Mouse (Mus musculus) midbrain, embryonic 16.5 days (tissue): ENCODE data around the gene Osbpl9. TPM values are rescaled to one million over a fixed set of nuclear protein-coding genes. Genes with fewer than 3 reads are reported as not detected.

Experiments
- ATAC-seq: fragments of 200-750 bp; cut with Nextera tagmentation; 2 replicates; pipeline ENCODE4 v1.8.0; 2017; ENCODE audit warnings: moderate TSS enrichment
- H3K27ac ChIP-seq: fragments of 300-500 bp; sonication (generic); 2 replicates; pipeline ENCODE4 v1.5.1; 2014; ENCODE audit warnings: mild to moderate bottlenecking, low read length, mixed read lengths
- H3K27me3 ChIP-seq: fragments of 300-500 bp; sonication (generic); 2 replicates; pipeline ENCODE4 v1.6.1; 2014; ENCODE audit warnings: low read depth, low read length, mixed read lengths; ENCODE audit not compliant: control insufficient read depth, insufficient read depth
- H3K36me3 ChIP-seq: fragments of 300-500 bp; sonication (generic); 2 replicates; pipeline ENCODE4 v1.6.1; 2014; ENCODE audit warnings: mild to moderate bottlenecking, low read length, moderate library complexity, mixed read lengths; ENCODE audit not compliant: control insufficient read depth, insufficient read depth
- H3K4me1 ChIP-seq: fragments of 300-500 bp; sonication (generic); 2 replicates; pipeline ENCODE4 v1.6.1; 2014; ENCODE audit warnings: mild to moderate bottlenecking, low read length, mixed read lengths; ENCODE audit not compliant: control insufficient read depth, insufficient read depth
- H3K4me2 ChIP-seq: fragments of 300-500 bp; sonication (generic); 2 replicates; pipeline ENCODE4 v1.6.1; 2014; ENCODE audit warnings: mild to moderate bottlenecking, low read length, mixed read lengths
- H3K4me3 ChIP-seq: fragments of 300-500 bp; sonication (generic); 2 replicates; pipeline ENCODE4 v1.5.1; 2014; ENCODE audit warnings: low read depth, mild to moderate bottlenecking, low read length, moderate library complexity, mixed read lengths
- H3K9ac ChIP-seq: fragments of 300-500 bp; sonication (generic); 2 replicates; pipeline ENCODE4 v1.6.1; 2014; ENCODE audit warnings: low read depth, low read length, mixed read lengths
- H3K9me3 ChIP-seq: fragments of 300-500 bp; sonication (generic); replicated peaks from 2 replicates; pipeline ENCODE4 v1.6.1; 2014; ENCODE audit warnings: mild to moderate bottlenecking, low read length, mixed read lengths; ENCODE audit not compliant: control insufficient read depth, poor library complexity, severe bottlenecking
- WGBS: fragments of 180-500 bp; shearing (Covaris S2); extraction: QIAGEN DNeasy Blood & Tissue Kit; methylation state at CpG from one replicate; pipeline ENCODE4 v1.1.7; 2014; 5-methylcytosine and 5-hydroxymethylcytosine counted together
- polyA plus RNA-seq: library from polyadenylated mRNA; unstranded; fragments of >200 nt; fragmentation: Nextera tagmentation; extraction: Ambion mirVana; gene quantifications from 2 replicates; pipeline ENCODE4 v1.2.1, GENCODE M21; 2015

Gene Osbpl9
- polyA plus RNA-seq, 1 experiment from 2014 or later, result 73.2 TPM

DNA sequence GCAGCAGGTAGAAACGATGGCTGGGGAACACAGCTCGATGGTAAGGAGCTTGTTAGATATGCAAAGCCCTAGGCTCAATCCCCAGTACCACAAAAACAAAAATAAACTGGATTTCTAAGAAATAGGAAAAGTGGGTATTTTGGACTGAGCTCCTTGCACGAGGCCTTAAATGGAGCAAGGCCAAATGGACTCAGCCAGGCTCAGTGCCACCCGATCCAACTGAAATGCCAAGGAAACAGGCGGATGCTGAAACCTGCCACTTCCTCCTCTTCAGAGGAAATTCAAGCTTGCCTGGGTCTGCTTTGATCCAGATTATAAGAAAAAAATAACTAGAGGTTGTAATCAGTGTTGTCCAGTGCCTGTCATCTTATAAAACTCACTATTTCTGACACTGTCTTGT, 112.9 kb downstream of the Osbpl9 start:
- no peaks in the 10 kb centered on the region for H3K9me3 ChIP-seq
- WGBS, result 87% methylated on average over 5 of the region's 5 CpGs
- no peak overlapping the region for H3K4me3 ChIP-seq
- no peak for ATAC-seq
- no peaks in the 10 kb centered on the region for H3K27me3 ChIP-seq
- H3K27ac ChIP-seq, result no peak overlapping the region
- H3K4me2 ChIP-seq, result no peak overlapping the region
- H3K9ac ChIP-seq, result no peak overlapping the region
- H3K36me3 ChIP-seq, result no peaks in the 10 kb centered on the region
- no peaks in the 10 kb centered on the region for H3K4me1 ChIP-seq

- WGBS, result 83% methylated on average over 5 of the region's 5 CpGs
- Histone ChIP-seq H3K9me3 (no peaks in the 10 kb centered on the region), H3K9ac (no peak overlapping the region), H3K4me2 (no peak overlapping the region), H3K4me1 (no peaks in the 10 kb centered on the region), H3K27ac (no peak overlapping the region), H3K36me3 (peaks cover 15% of the 10 kb centered on the region), H3K27me3 (no peaks in the 10 kb centered on the region), H3K4me3 (no peak overlapping the region)
- no peak for ATAC-seq
These were observed 122.0 kb downstream of the Osbpl9 start for GRCm38 (mm10) chr4:109080118-109080517.

DNA sequence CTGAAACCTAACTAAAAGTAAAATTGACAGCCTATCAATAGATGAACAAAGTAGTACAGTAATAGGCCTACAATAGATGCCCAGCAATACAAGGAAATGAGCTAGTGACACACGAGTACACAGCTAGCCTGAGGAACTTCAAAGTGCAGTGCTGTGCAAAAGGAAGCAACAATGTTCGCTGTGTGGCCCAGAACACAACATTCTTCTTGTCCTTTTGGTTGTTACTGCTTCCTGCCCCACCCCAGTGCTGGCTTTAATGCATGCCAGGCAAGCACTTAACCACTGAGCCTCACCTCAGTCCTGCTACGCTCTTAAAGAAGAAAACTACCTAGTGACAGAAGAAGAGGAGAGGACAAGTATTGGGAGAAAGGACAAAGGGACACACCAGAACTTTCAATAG, 122.4 kb downstream of the Osbpl9 start:
- no peak for ATAC-seq
- no peaks in the 10 kb centered on the region for H3K4me1 ChIP-seq
- H3K4me2 ChIP-seq, result no peak overlapping the region
- H3K4me3 ChIP-seq, result no peak overlapping the region
- H3K9ac ChIP-seq, result no peak overlapping the region
- no peak overlapping the region for H3K27ac ChIP-seq
- peaks cover 15% of the 10 kb centered on the region for H3K36me3 ChIP-seq
- 83% methylated on average over 3 of the region's 3 CpGs for WGBS
- no peaks in the 10 kb centered on the region for H3K27me3 ChIP-seq
- H3K9me3 ChIP-seq, result no peaks in the 10 kb centered on the region

DNA sequence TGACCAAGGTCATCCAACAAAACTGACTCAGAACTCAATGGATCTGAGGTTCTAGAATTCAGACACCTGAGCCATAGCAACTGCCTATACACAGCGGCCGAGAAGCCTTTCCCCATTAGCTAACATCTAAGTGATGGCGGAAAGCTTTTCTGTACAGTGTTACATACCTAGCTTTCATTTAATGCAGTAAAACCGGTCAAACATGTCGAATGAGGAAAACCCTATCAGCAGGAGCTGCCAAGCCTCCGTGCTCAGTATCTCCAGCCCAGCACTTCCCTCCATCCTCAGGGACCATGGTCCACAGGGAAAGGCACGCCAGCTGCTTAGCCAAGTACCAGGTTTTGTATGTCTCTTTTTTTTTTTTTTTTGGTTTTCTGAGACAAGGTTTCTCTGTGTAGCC, 123.1 kb downstream of the Osbpl9 start:
- 95% methylated on average over 7 of the region's 7 CpGs for WGBS
- Histone ChIP-seq H3K4me2 (no peak overlapping the region), H3K27ac (no peak overlapping the region), H3K36me3 (peaks cover 15% of the 10 kb centered on the region), H3K9ac (no peak overlapping the region), H3K27me3 (no peaks in the 10 kb centered on the region), H3K4me3 (no peak overlapping the region), H3K9me3 (no peaks in the 10 kb centered on the region), H3K4me1 (no peaks in the 10 kb centered on the region)
- no peak for ATAC-seq

DNA sequence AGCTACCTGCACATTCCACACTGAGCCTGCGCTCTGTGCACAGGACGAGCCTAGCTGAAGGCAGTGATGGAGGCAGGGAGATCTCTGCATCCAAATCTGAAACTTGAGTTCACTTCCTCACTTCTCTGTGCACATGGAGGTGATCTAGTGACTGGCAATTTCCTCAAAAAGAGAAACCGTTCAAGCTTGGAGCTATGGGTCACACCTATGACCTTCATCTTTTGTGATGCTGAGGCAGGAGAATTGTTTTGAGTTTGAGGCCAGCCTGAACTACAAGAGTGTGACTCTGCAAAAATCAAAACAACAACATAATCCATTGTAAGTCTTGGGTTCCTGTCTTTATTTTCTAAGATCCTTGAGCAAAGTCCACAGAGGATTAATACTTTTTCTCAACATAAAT, 128.8 kb downstream of the Osbpl9 start:
- Histone ChIP-seq H3K36me3 (peaks cover 7% of the 10 kb centered on the region; the same call in 1 of the 2 replicates), H3K4me3 (no peak overlapping the region), H3K27me3 (no peaks in the 10 kb centered on the region), H3K27ac (no peak overlapping the region), H3K9me3 (no peaks in the 10 kb centered on the region), H3K4me1 (peaks cover 2% of the 10 kb centered on the region; the same call in 1 of the 2 replicates), H3K9ac (no peak overlapping the region), H3K4me2 (no peak overlapping the region)
- ATAC-seq, result no peak
- 86% methylated on average over 3 of the region's 3 CpGs for WGBS

DNA sequence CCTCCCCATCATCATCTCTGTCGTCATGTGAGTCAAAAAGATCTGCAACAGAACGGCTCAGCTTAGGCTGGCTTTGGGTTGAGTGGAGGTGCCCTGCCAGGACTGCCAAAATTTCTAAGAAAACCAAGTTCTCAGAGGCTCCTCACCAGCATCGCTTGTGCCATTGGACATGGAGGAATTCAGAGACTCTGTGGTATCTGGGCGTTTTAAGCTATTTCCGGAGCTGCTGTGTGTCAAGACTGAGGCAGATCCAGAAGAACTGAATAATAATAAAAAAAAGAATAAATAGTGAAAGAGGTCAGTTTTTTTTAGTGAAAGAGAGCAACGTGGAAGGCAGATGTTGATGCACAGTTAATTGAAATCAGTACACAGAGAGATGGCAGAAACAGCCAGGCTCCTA, 129.2 kb downstream of the Osbpl9 start:
- Histone ChIP-seq H3K4me3 (no peak overlapping the region), H3K27me3 (no peaks in the 10 kb centered on the region), H3K27ac (no peak overlapping the region), H3K4me2 (no peak overlapping the region), H3K9me3 (no peaks in the 10 kb centered on the region), H3K9ac (no peak overlapping the region), H3K4me1 (peaks cover 2% of the 10 kb centered on the region; the same call in 1 of the 2 replicates), H3K36me3 (0 out of 2 replicates have a peak, but pooled peaks cover 7% of the 10 kb centered on the region)
- 86% methylated on average over 6 of the region's 6 CpGs for WGBS
- ATAC-seq, result no peak

GRCm38 (mm10) chr4:109065714-109066113, 136.4 kb downstream of the Osbpl9 start:
- H3K9ac ChIP-seq, result no peak overlapping the region
- no peaks in the 10 kb centered on the region for H3K9me3 ChIP-seq
- WGBS, result 92% methylated on average over 5 of the region's 5 CpGs
- H3K4me3 ChIP-seq, result no peak overlapping the region
- no peak overlapping the region for H3K4me2 ChIP-seq
- H3K27ac ChIP-seq, result no peak overlapping the region
- H3K27me3 ChIP-seq, result no peaks in the 10 kb centered on the region
- H3K36me3 ChIP-seq, result peaks cover 19% of the 10 kb centered on the region
- ATAC-seq, result no peak
- no peaks in the 10 kb centered on the region for H3K4me1 ChIP-seq

- Histone ChIP-seq H3K9me3 (no peaks in the 10 kb centered on the region), H3K27me3 (no peaks in the 10 kb centered on the region), H3K9ac (no peak overlapping the region), H3K27ac (no peak overlapping the region), H3K36me3 (peaks cover 24% of the 10 kb centered on the region), H3K4me3 (no peak overlapping the region), H3K4me2 (no peak overlapping the region), H3K4me1 (no peaks in the 10 kb centered on the region)
- 87% methylated on average over 6 of the region's 6 CpGs for WGBS
- ATAC-seq, result no peak
These were observed 137.1 kb downstream of the Osbpl9 start for GRCm38 (mm10) chr4:109064941-109065340.

GRCm38 (mm10) chr4:109059255-109059821, 142.7 kb downstream of the Osbpl9 start:
- Histone ChIP-seq H3K27me3 (no peaks in the 10 kb centered on the region), H3K9me3 (no peaks in the 10 kb centered on the region), H3K4me2 (no peak overlapping the region), H3K4me3 (no peak overlapping the region), H3K4me1 (no peaks in the 10 kb centered on the region), H3K9ac (no peak overlapping the region), H3K36me3 (peaks cover 53% of the 10 kb centered on the region), H3K27ac (no peak overlapping the region)
- no peak for ATAC-seq
- 96% methylated on average over 4 of the region's 4 CpGs for WGBS
